Mouse (Mus musculus) heart, adult 2 months (tissue): ENCODE measurements around the gene Zdhhc14.

Source experiments
- CTCF ChIP-seq: fragments of 200-600 bp; IDR thresholded peaks from 2 replicates; pipeline ENCODE4 v1.8.1; 2022; ENCODE audit warnings: antibody characterized with exemption, mild to moderate bottlenecking, moderate library complexity
- EP300 ChIP-seq: fragments of 200-500 bp; IDR thresholded peaks from 2 replicates; pipeline ENCODE4 v1.6.1; 2011; ENCODE audit warnings: low read depth, low read length, control low read depth; ENCODE audit not compliant: insufficient read depth
- POLR2A ChIP-seq: fragments of 200-500 bp; IDR thresholded peaks from 2 replicates; pipeline ENCODE4 v1.6.1; 2011; ENCODE audit warnings: mild to moderate bottlenecking, low read depth, low read length, control low read depth; ENCODE audit not compliant: insufficient read depth

DNA sequence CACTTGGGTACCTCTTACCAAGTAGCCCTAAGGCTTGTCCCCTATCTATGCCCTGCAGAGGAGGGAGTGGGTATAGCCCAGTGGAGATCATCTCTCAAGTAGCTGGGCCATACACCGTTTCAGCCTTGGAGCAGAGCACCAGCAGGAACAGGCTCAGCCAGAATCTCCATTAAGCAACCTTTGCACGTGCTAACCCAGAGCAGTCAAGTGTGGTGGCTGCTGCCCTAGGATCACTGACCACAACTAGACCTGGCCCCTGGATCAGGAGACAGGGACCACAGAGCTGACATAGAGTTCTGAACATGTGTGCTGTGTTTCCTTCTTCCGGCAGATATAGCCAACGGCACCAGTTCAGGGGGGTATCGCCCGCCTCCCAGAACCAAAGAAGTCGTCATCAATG is 193.0 kb downstream of the Zdhhc14 start:
- TF ChIP-seq CTCF (no peak), EP300 (no peak), POLR2A (no peak)
